Mouse (Mus musculus) frontal cortex, postnatal 10 days (tissue): ENCODE data around the gene Oxgr1.

Experiments used
- DNase-seq, 2 experiments: peaks; one replicate each; pipeline ENCODE4 v3.0.0; 2022; ENCODE audit warnings: low spot score in 2 of 2, mixed read lengths in 1 of 2

Oxgr1 gene

GRCm38 (mm10) chr14:119980698-119981235 lies 61.5 kb downstream of the Oxgr1 start:
- peak in 1 of 2 experiments; percentile 7 for DNase-seq
